Mouse (Mus musculus) ES-E14 (cell line): ENCODE data around the gene Cmc2. TPM values are rescaled to one million over a fixed set of nuclear protein-coding genes. Genes with fewer than 3 reads are reported as not detected.

Source experiments
- DNase-seq: peaks from one replicate; pipeline ENCODE4 v3.0.0-alpha.2; 2013; ENCODE audit warnings: low read depth, low spot score
- H3K27ac ChIP-seq: 2 replicates; pipeline ENCODE4 v1.5.1; 2012; ENCODE audit warnings: low read depth, mild to moderate bottlenecking, low read length, moderate library complexity, mixed read lengths; ENCODE audit not compliant: poor library complexity, insufficient read depth, severe bottlenecking
- H3K36me3 ChIP-seq: 2 replicates; pipeline ENCODE4 v1.6.1; 2012; ENCODE audit warnings: mild to moderate bottlenecking, low read length, moderate library complexity, mixed read lengths; ENCODE audit not compliant: control insufficient read depth, poor library complexity, insufficient read depth, severe bottlenecking
- H3K4me1 ChIP-seq, 2 experiments: fragments of 150-350 bp in 1 of 2; sonication (generic) in 1 of 2; 2 replicates each; pipeline ENCODE4 v1.6.1; 2012; ENCODE audit warnings: low read length in 2 of 2, mild to moderate bottlenecking in 1 of 2, mixed read lengths in 1 of 2; ENCODE audit not compliant: control insufficient read depth in 2 of 2, insufficient read depth in 2 of 2, poor library complexity in 1 of 2
- H3K4me3 ChIP-seq, 2 experiments: fragments of 150-350 bp in 1 of 2; sonication (generic) in 1 of 2; 2 replicates each; pipeline ENCODE4 v1.5.1; 2012; ENCODE audit warnings: low read length in 2 of 2, low read depth in 1 of 2, mild to moderate bottlenecking in 1 of 2, mixed read lengths in 1 of 2; ENCODE audit not compliant: insufficient read depth in 1 of 2, poor library complexity in 1 of 2, severe bottlenecking in 1 of 2
- H3K9ac ChIP-seq: 2 replicates; pipeline ENCODE4 v1.6.1; 2012; ENCODE audit warnings: low read depth, mild to moderate bottlenecking, low read length, mixed read lengths; ENCODE audit not compliant: poor library complexity, insufficient read depth, severe bottlenecking
- H3K9me3 ChIP-seq: fragments of 150-350 bp; sonication (generic); 2 replicates; pipeline ENCODE4 v1.6.1; 2012; ENCODE audit warnings: low read depth, mild to moderate bottlenecking, low read length; ENCODE audit not compliant: control insufficient read depth, insufficient read depth
- CHD2 ChIP-seq: IDR thresholded peaks from 2 replicates; pipeline ENCODE4 v1.6.1; 2014; ENCODE audit warnings: mild to moderate bottlenecking, low read depth, low read length, inconsistent platforms
- HCFC1 ChIP-seq: IDR thresholded peaks from 2 replicates; pipeline ENCODE4 v1.6.1; 2012; ENCODE audit warnings: low read length, inconsistent platforms, borderline replicate concordance; ENCODE audit not compliant: insufficient read depth
- MAFK ChIP-seq: IDR thresholded peaks from 2 replicates; pipeline ENCODE4 v1.6.1; 2014; ENCODE audit warnings: mild to moderate bottlenecking, low read depth, low read length, inconsistent platforms; ENCODE audit not compliant: insufficient read depth
- ZC3H11A ChIP-seq: IDR thresholded peaks from 2 replicates; pipeline ENCODE4 v1.6.1; 2012; ENCODE audit warnings: low read depth, mild to moderate bottlenecking, inconsistent platforms, low read length, borderline replicate concordance
- ZNF384 ChIP-seq: IDR thresholded peaks from 2 replicates; pipeline ENCODE4 v1.6.1; 2012; ENCODE audit warnings: low read depth, low read length, inconsistent platforms
- in situ Hi-C, 2 experiments: fragments of 600-800 bp; cut with MboI; formaldehyde crosslinking; loops; one replicate each; pipeline ENCODE4 v1.15.1; 2025; ENCODE audit warnings: low sequenced_read_pairs in 2 of 2, inconsistent platforms in 1 of 2; ENCODE audit not compliant: unreplicated experiment in 2 of 2
- total RNA-seq: library from RNA; depleted of rRNA; stranded (reverse); fragments of 300-350 nt; gene quantifications from 2 replicates; pipeline ENCODE4 v1.2.3, GENCODE M21; 2012; rRNA removed

Cmc2 gene
- total RNA-seq, 1 experiment = 33.4 TPM

DNA sequence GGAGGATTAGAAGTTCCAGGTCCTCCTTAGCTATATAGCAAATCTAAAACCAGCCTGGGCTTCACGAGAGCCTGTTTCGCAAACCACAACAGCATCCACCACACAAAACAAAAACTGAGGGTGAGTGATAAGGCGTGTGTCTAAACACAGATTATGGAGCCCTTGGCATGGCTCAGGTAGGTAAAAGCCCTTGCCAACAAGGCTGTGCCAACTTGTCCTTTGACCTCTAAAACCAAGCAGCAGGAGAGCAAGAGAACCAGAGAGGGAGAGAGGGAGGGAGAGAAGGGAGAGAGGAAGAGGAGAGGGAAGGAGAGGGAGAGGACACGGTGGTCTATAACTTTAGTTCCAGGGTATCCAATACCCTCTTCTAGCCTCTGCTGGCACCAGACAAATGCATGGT, 59.1 kb downstream of the Cmc2 start:
- DNase-seq = no peak
- Histone ChIP-seq H3K4me3 (no peak overlapping the region), H3K27ac (no peak overlapping the region), H3K36me3 (no peaks in the 10 kb centered on the region), H3K4me1 (no peaks in the 10 kb centered on the region), H3K9me3 (no peaks in the 10 kb centered on the region), H3K9ac (no peak overlapping the region)
- no peak for TF ChIP-seq ZNF384
- no peak for TF ChIP-seq CHD2
- no peak for TF ChIP-seq MAFK
- TF ChIP-seq HCFC1 = no peak
- TF ChIP-seq ZC3H11A = no peak
- in situ Hi-C loops = no loop called here

DNA sequence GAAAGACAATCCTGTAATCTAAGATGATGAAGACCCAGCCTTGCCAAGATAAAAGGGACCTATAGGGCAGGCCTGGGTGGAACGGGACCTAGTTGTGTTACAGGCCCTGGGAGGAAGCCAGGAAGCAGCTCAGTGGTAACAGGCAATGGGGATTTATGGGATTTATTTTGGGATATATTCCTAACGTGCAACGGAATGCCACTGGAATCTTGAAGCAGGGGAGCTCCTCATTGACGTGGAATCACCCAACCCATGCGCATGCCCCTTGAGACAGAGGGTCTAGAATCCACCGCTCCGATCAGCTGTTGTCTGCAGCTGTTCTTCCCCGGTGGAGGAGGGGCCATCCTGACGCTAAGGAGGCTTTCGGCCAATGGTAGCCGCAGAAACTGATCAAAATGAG, 69.2 kb downstream of the Cmc2 start:
- no peak overlapping the region for H3K27ac ChIP-seq
- no peaks in the 10 kb centered on the region for H3K4me1 ChIP-seq
- H3K4me3 ChIP-seq = no peak overlapping the region
- H3K9ac ChIP-seq = no peak overlapping the region
- H3K9me3 ChIP-seq = no peaks in the 10 kb centered on the region
- DNase-seq = no peak
- in situ Hi-C loops = no loop called here
- H3K36me3 ChIP-seq = no peaks in the 10 kb centered on the region
- no peak for TF ChIP-seq HCFC1
- no peak for TF ChIP-seq CHD2
- TF ChIP-seq ZC3H11A = no peak
- no peak for TF ChIP-seq MAFK
- no peak for TF ChIP-seq ZNF384

DNA sequence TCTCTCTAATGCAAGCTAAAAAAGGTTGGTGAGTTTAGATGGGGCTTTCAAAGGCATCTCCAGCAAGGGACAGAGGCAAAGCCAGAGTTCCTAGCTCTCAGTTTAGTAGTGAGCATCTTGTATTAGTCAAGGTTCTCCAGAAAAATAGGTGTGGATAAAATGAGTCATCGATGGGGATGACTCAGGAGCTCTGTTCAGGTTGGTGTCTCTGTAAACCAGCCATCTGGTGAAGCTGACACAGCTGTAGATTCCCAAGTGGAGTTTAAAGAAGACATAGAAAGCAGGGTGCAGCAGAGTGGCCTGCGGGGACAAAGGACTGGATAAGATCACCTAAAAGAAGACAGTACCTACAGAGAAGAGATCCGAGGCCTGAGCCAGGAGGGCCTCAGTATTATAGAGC, 73.2 kb downstream of the Cmc2 start:
- no peak for TF ChIP-seq MAFK
- TF ChIP-seq HCFC1 = no peak
- no peak for TF ChIP-seq ZC3H11A
- no peak for TF ChIP-seq CHD2
- no peak for TF ChIP-seq ZNF384
- no peak for DNase-seq
- in situ Hi-C loops = no loop called here

DNA sequence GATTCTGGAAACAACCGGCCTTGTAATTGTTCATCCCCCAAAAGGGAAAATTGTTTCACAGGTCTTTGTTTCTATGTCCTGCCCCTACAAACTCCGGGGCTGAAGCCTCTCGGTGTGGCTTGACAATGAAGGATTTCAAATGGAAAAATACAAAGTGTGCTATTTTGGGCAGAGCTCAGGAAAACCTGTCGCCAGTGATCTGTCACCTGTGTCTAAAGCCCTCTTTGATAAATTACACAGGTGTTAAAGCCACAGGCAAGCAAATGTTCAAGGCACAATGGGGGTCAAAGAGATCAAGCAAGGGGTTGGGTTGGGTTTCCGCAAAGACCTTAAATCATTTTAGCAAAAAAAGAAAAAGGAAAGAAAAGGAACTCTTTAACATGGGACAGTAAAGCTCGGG, 78.6 kb downstream of the Cmc2 start:
- no peak for DNase-seq
- Histone ChIP-seq H3K9me3 (no peaks in the 10 kb centered on the region), H3K4me1 (no peaks in the 10 kb centered on the region), H3K36me3 (no peaks in the 10 kb centered on the region), H3K9ac (no peak overlapping the region), H3K4me3 (no peak overlapping the region), H3K27ac (no peak overlapping the region)
- in situ Hi-C loops = no loop called here
- TF ChIP-seq ZC3H11A (no peak), HCFC1 (no peak)

More for the DNA sequence above, 73.2 kb downstream of the Cmc2 start:
- Histone ChIP-seq H3K27ac (no peak overlapping the region), H3K4me3 (no peak overlapping the region), H3K4me1 (no peaks in the 10 kb centered on the region), H3K9me3 (no peaks in the 10 kb centered on the region), H3K9ac (no peak overlapping the region), H3K36me3 (no peaks in the 10 kb centered on the region)

Other genes starting within 250 kb of the Cmc2 start
- gene Cdyl2, start 188.5 kb downstream of the Cmc2 start, total RNA-seq = 37.3 and 50.7 TPM in 2 replicates
- 27.1 and 30.2 TPM in 2 replicates for gene Cenpn, start 275 bp upstream of the Cmc2 start, total RNA-seq
- 19.9 and 21.1 TPM in 2 replicates for gene Atmin, start 21.9 kb upstream of the Cmc2 start, total RNA-seq
- gene 1700030J22Rik, start 57.5 kb upstream of the Cmc2 start, total RNA-seq = 1.1 and 1.3 TPM in 2 replicates
- 134 and 195 TPM in 2 replicates for gene Gcsh, start 72.1 kb upstream of the Cmc2 start, total RNA-seq
- 1.5 TPM in 2 replicates for gene Pkd1l2, start 161.0 kb upstream of the Cmc2 start, total RNA-seq
- gene Bco1, start 174.4 kb upstream of the Cmc2 start, total RNA-seq = 0.09 and 0.11 TPM in 2 replicates
- gene Gan, start 236.7 kb upstream of the Cmc2 start, total RNA-seq = 6.7 and 7.9 TPM in 2 replicates